Mouse (Mus musculus) liver, embryonic 14.5 days (tissue): ENCODE measurements around the gene Parn. TPM values are rescaled to one million over a fixed set of nuclear protein-coding genes. Genes with fewer than 3 reads are reported as not detected.

ENCODE experiments used
- ATAC-seq: fragments of 200-750 bp; cut with Nextera tagmentation; 2 replicates; pipeline ENCODE4 v1.8.0; 2017; ENCODE audit warnings: moderate number of reproducible peaks, mild to moderate bottlenecking, moderate library complexity; ENCODE audit not compliant: insufficient read depth
- DNase-seq, 3 experiments: peaks; one replicate each; pipeline ENCODE4 v3.0.0-alpha.2; 2012 to 2013; ENCODE audit warnings: low read depth in 3 of 3, low spot score in 3 of 3
- H3K27ac ChIP-seq: fragments of 300-500 bp; sonication (generic); 2 replicates; pipeline ENCODE4 v1.5.1; 2014; ENCODE audit warnings: moderate library complexity, mild to moderate bottlenecking, control low read depth, inconsistent platforms
- H3K27me3 ChIP-seq: fragments of 300-500 bp; sonication (generic); 2 replicates; pipeline ENCODE4 v1.6.1; 2014; ENCODE audit warnings: mild to moderate bottlenecking, low read length, moderate library complexity; ENCODE audit not compliant: control insufficient read depth, insufficient read depth
- H3K36me3 ChIP-seq: fragments of 300-500 bp; sonication (generic); replicated peaks from 2 replicates; pipeline ENCODE4 v1.6.1; 2014; ENCODE audit warnings: low read depth; ENCODE audit not compliant: control insufficient read depth, insufficient read depth
- H3K4me1 ChIP-seq, 2 experiments: fragments of 200-500 bp in 1 of 2; fragments of 300-500 bp in 1 of 2; sonication (generic) in 1 of 2; replicated peaks; 2 replicates each; pipeline ENCODE4 v1.6.1; 2012 to 2014; ENCODE audit warnings: antibody characterized with exemption in 1 of 2, inconsistent platforms in 1 of 2, low read length in 1 of 2; ENCODE audit not compliant: control insufficient read depth in 2 of 2, insufficient read depth in 2 of 2
- H3K4me2 ChIP-seq: fragments of 300-500 bp; sonication (generic); 2 replicates; pipeline ENCODE4 v1.6.1; 2014; ENCODE audit warnings: low read depth, mild to moderate bottlenecking, control low read depth, moderate library complexity
- H3K4me3 ChIP-seq, 2 experiments: fragments of 200-500 bp in 1 of 2; fragments of 300-500 bp in 1 of 2; sonication (generic) in 1 of 2; 2 replicates each; pipeline ENCODE4 v1.5.1; 2012 to 2014; ENCODE audit warnings: low read depth in 2 of 2, low read length in 2 of 2, mild to moderate bottlenecking in 2 of 2, control low read depth in 1 of 2, inconsistent platforms in 1 of 2, moderate library complexity in 1 of 2; ENCODE audit not compliant: insufficient read depth in 1 of 2
- H3K9ac ChIP-seq: fragments of 300-500 bp; sonication (generic); replicated peaks from 2 replicates; pipeline ENCODE4 v1.6.1; 2014; ENCODE audit warnings: mild to moderate bottlenecking, control low read depth, moderate library complexity
- H3K9me3 ChIP-seq: fragments of 300-500 bp; sonication (generic); 2 replicates; pipeline ENCODE4 v1.6.1; 2016; ENCODE audit warnings: low read length, mixed read lengths; ENCODE audit not compliant: control insufficient read depth
- CTCF ChIP-seq: IDR thresholded peaks from 2 replicates; pipeline ENCODE4 v1.5.1; 2016; ENCODE audit warnings: antibody characterized with exemption, low read depth, control low read depth
- EP300 ChIP-seq: IDR thresholded peaks from 2 replicates; pipeline ENCODE4 v1.6.1; 2016; ENCODE audit warnings: antibody characterized with exemption, low read depth
- whole genome bisulfite sequencing: fragments of 180-500 bp; shearing (Covaris S2); extraction: QIAGEN DNeasy Blood & Tissue Kit; methylation state at CpG from one replicate; pipeline ENCODE4 v1.1.7; 2014; ENCODE audit not compliant: insufficient replicate concordance; 5-methylcytosine and 5-hydroxymethylcytosine counted together
- polyA plus RNA-seq, 2 experiments: library from polyadenylated mRNA; depleted of rRNA in 1 of 2; stranded (reverse) in 1 of 2; unstranded in 1 of 2; fragments of >200 nt; fragmentation: Nextera tagmentation in 1 of 2; extraction: Ambion mirVana in 1 of 2; gene quantifications; 2 replicates each; pipeline versions ENCODE4 v1.2.1 to v1.2.3; 2012 to 2014

Gene Parn
- polyA plus RNA-seq, 2 experiments, result 7.1 to 12.9 TPM

GRCm38 (mm10) chr16:13607987-13608704 is 59.8 kb downstream of the Parn start:
- Histone ChIP-seq H3K4me3 (no peak overlapping the region), H3K36me3 (no peaks in the 10 kb centered on the region; the same call in 1 of the 2 replicates), H3K27ac (no peak overlapping the region), H3K9me3 (no peaks in the 10 kb centered on the region), H3K4me2 (no peak overlapping the region), H3K27me3 (no peaks in the 10 kb centered on the region), H3K4me1 (0 out of 4 replicates have a peak, but pooled peaks cover 0 to 3% of the 10 kb centered on the region in 2 experiments), H3K9ac (no peak overlapping the region)
- DNase-seq, result no peak
- TF ChIP-seq CTCF, result no peak
- WGBS, result 78% methylated on average over 4 of the region's 4 CpGs
- no peak for ATAC-seq

- WGBS, result 76% methylated on average over 1 of the region's 1 CpGs
- Histone ChIP-seq H3K4me1 (no peaks in the 10 kb centered on the region), H3K9me3 (no peaks in the 10 kb centered on the region)
These were observed 65.2 kb downstream of the Parn start for GRCm38 (mm10) chr16:13602779-13603178.

GRCm38 (mm10) chr16:13589049-13589408 is 78.9 kb downstream of the Parn start:
- no peak overlapping the region for H3K4me3 ChIP-seq
- H3K9me3 ChIP-seq, result no peaks in the 10 kb centered on the region
- ATAC-seq (no peak), DNase-seq (no peak)
- 62% methylated on average over 2 of the region's 2 CpGs for WGBS
- H3K27me3 ChIP-seq, result no peaks in the 10 kb centered on the region
- H3K4me1 ChIP-seq, result no peaks in the 10 kb centered on the region
- no peak overlapping the region for H3K27ac ChIP-seq
- no peak overlapping the region for H3K4me2 ChIP-seq
- no peak overlapping the region for H3K9ac ChIP-seq
- TF ChIP-seq EP300, result no peak
- no peak for TF ChIP-seq CTCF
- H3K36me3 ChIP-seq, result no peaks in the 10 kb centered on the region

More at GRCm38 (mm10) chr16:13602779-13603178, 65.2 kb downstream of the Parn start:
- Histone ChIP-seq H3K4me2 (no peak overlapping the region), H3K27me3 (no peaks in the 10 kb centered on the region), H3K9ac (no peak overlapping the region), H3K27ac (no peak overlapping the region), H3K36me3 (no peaks in the 10 kb centered on the region; the same call in 1 of the 2 replicates), H3K4me3 (no peak overlapping the region)
- TF ChIP-seq CTCF (no peak), EP300 (no peak)
- DNase-seq, result no peak
- ATAC-seq, result no peak

- TF ChIP-seq EP300 (no peak), CTCF (no peak)
- Histone ChIP-seq H3K4me2 (no peak overlapping the region), H3K9me3 (no peaks in the 10 kb centered on the region), H3K27ac (no peak overlapping the region), H3K4me1 (no peaks in the 10 kb centered on the region), H3K27me3 (no peaks in the 10 kb centered on the region), H3K36me3 (no peaks in the 10 kb centered on the region), H3K9ac (no peak overlapping the region), H3K4me3 (no peak overlapping the region)
- DNase-seq (no peak), ATAC-seq (no peak)
- 70% methylated on average over 5 of the region's 5 CpGs for WGBS
These were observed 79.6 kb downstream of the Parn start for GRCm38 (mm10) chr16:13588182-13589048.

GRCm38 (mm10) chr16:13585234-13585633 is 82.7 kb downstream of the Parn start:
- Histone ChIP-seq H3K4me1 (no peaks in the 10 kb centered on the region), H3K4me3 (no peak overlapping the region), H3K9ac (no peak overlapping the region), H3K4me2 (no peak overlapping the region), H3K27me3 (no peaks in the 10 kb centered on the region), H3K9me3 (no peaks in the 10 kb centered on the region), H3K27ac (no peak overlapping the region), H3K36me3 (no peaks in the 10 kb centered on the region)
- ATAC-seq (no peak), DNase-seq (no peak)
- no peak for TF ChIP-seq CTCF
- TF ChIP-seq EP300, result no peak
- 75% methylated on average over 9 of the region's 9 CpGs for WGBS
